Mouse (Mus musculus) MEL (cell line): ENCODE results near the gene Mrtfa.

ENCODE experiments used
- CTCF ChIP-seq, 3 experiments: IDR thresholded peaks in 2 of 3; conservative IDR thresholded peaks in 1 of 3; 2 replicates each; pipeline ENCODE4 v1.5.1; 2011 to 2012; ENCODE audit warnings: low read length in 3 of 3, low read depth in 2 of 3, mild to moderate bottlenecking in 2 of 3, improper control_type of control experiment in 1 of 3, inconsistent platforms in 1 of 3, mixed read lengths in 1 of 3, moderate library complexity in 1 of 3; ENCODE audit not compliant: control insufficient read depth in 1 of 3, insufficient read depth in 1 of 3, poor library complexity in 1 of 3, severe bottlenecking in 1 of 3
- ELF1 ChIP-seq: IDR thresholded peaks from 2 replicates; pipeline ENCODE4 v1.6.1; 2014; ENCODE audit warnings: low read depth, mild to moderate bottlenecking, inconsistent platforms, low read length, improper control_type of control experiment, moderate library complexity
- EP300 ChIP-seq, 2 experiments: IDR thresholded peaks; 2 replicates each; pipeline ENCODE4 v1.6.1; 2011; ENCODE audit warnings: improper control_type of control experiment in 2 of 2, low read length in 2 of 2, low read depth in 1 of 2, mild to moderate bottlenecking in 1 of 2
- JUND ChIP-seq: IDR thresholded peaks from 2 replicates; pipeline ENCODE4 v1.6.1; 2011; ENCODE audit warnings: low read depth, mild to moderate bottlenecking, improper control_type of control experiment, low read length
- NRF1 ChIP-seq: IDR thresholded peaks from 2 replicates; pipeline ENCODE4 v1.6.1; 2014; ENCODE audit warnings: low read depth, mild to moderate bottlenecking, inconsistent platforms, low read length, improper control_type of control experiment, moderate library complexity; ENCODE audit not compliant: poor library complexity, insufficient read depth, severe bottlenecking
- POLR2A ChIP-seq, 2 experiments: IDR thresholded peaks; 2 replicates each; pipeline ENCODE4 v1.6.1; 2011 to 2012; ENCODE audit warnings: low read length in 2 of 2, mild to moderate bottlenecking in 2 of 2, control low read depth in 1 of 2, improper control_type of control experiment in 1 of 2, low read depth in 1 of 2, moderate library complexity in 1 of 2; ENCODE audit not compliant: control insufficient read depth in 1 of 2, insufficient read depth in 1 of 2, poor library complexity in 1 of 2

- TF ChIP-seq NRF1 (no peak), EP300 (IDR thresholded peaks at IDR 0.05; ENCODE audit: low read depth in 1 of 2, low read length in 2 of 2) (no peak), POLR2A (IDR thresholded peaks at IDR 0.05; ENCODE audit: control insufficient read depth in 1 of 2, insufficient read depth in 1 of 2, low read depth in 1 of 2, low read length in 2 of 2, poor library complexity in 1 of 2) (no peak), CTCF (IDR thresholded peaks at IDR 0.05 in 2 of 3, conservative IDR thresholded peaks at IDR 0.05 in 1 of 3; ENCODE audit: control insufficient read depth in 1 of 3, insufficient read depth in 1 of 3, low read depth in 2 of 3, low read length in 3 of 3, poor library complexity in 1 of 3, severe bottlenecking in 1 of 3) (no peak), ELF1 (no peak), JUND (no peak)
Measured at GRCm38 (mm10) chr15:80996090-80996835, 194.3 kb downstream of the Mrtfa start.
